ENCODE assay signal across 8 mouse cellular contexts in the genomic region with DNA sequence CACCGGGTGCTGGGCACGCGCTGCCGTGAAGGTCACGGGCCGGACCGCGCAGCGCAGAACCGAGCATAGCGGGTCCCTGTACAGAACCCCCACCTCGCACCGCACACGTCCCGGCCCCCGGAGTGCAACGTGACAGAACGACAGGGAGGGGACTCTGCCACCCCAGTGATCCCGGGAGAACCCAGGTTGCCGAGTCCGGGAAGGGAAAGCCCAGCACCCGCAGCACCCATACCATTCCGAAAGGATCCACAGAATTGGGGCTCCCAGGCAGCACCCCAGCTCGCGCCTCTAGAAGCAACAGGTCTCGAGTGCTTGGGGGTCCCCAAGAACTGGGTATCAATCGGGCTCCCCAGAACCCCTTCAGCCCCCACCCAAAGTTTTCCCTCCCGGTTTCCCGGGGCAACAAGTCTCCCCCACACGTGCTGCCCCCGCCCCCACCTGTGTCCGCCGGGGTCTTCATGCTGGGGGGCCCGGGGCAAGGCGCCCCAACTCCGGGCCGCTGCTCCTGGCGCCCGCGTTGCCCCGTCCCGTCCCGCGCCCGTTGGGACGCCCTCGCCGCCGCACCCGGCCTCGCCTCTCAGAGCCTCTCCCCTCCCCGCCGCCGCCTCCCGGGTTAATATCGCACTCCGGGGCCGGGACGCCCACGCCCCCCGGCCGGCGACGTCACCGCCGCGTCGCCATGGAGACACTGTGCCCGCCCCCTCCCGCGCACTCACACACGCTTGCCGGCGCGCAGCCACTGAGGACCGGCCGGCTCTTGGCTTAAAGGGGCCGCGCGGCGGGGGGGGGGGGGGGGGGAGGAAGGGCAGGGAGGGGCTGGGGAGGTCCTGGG. TPM values are rescaled to one million over a fixed set of nuclear protein-coding genes. Genes with fewer than 3 reads are reported as not detected.
A peak's percentile ranks its signal among the peaks of the same experiment; 100 is the strongest.
DNase-seq lines count a peak whose midpoint lies in the region; ATAC-seq lines count a peak whose summit lies in the region.

Erf (minus strand) TSS at position 621 of the 832 bp plus-strand sequence.

- DNase-seq in adrenal gland, adult (ENCODE audit: inconsistent age in 2 of 2, low spot score in 1 of 2) = peak; percentile 97 to 99
- DNase-seq in embryo, embryonic 10.5 days (ENCODE audit: low spot score) = peak; percentile 94
- DNase-seq in gastrocnemius, postnatal 14 days = peak; percentile 94
- DNase-seq in left cerebral cortex, adult 9 months (ENCODE audit: low spot score in 2 of 2) = peak; percentile 85 to 96
- peak; percentile 93 to 96 for DNase-seq in right cerebral cortex, adult 2 months (ENCODE audit: low spot score in 2 of 2)
- peak; percentile 95 for DNase-seq in urinary bladder, postnatal 14 days (ENCODE audit: low spot score)

- ATAC-seq in inflammation-experienced regulatory T-cells, adult 6 months = peak; percentile 89

- peaks cover 51% of the 10 kb centered on the region for H3K4me1 ChIP-seq in megakaryocyte, embryonic 14.5 days

- intact Hi-C loops in gastrocnemius, postnatal 14 days (cut with DNase I; ENCODE audit: low total_unique reads) = no loop called here

- H3K36me3 ChIP-seq in megakaryocyte, embryonic 14.5 days (replicated peaks; ENCODE audit: low read length) = peaks cover 10% of the 10 kb centered on the region

- peaks cover 9% of the 10 kb centered on the region for H3K27me3 ChIP-seq in megakaryocyte, embryonic 14.5 days (replicated peaks)

- H3K9me3 ChIP-seq in megakaryocyte, embryonic 14.5 days = no peaks in the 10 kb centered on the region

- peak within 1 kb of the TSS; percentile 97 for H3K4me3 ChIP-seq in megakaryocyte, embryonic 14.5 days (replicated peaks)

RNA-seq across cellular contexts. Expression of gene Erf, which starts in this region (rescaled TPM):
- 10 to 100 TPM in 1 of 2 experiments, 1 to 10 TPM in 1; 9.8 to 11.8 TPM for total RNA-seq in gastrocnemius, postnatal 14 days (2021)
- polyA plus RNA-seq in inflammation-experienced regulatory T-cells, adult 6 months (2017; shearing (Covaris generic)) = under 1 TPM; 0.34 to 0.70 (median 0.38) TPM
- 44.8 and 66.8 TPM in 2 replicates for polyA plus RNA-seq in megakaryocyte, embryonic 14.5 days (2012; ENCODE audit: insufficient read depth, low replicate concordance)

Comparison
In these comparisons a context has a peak if more than half of its experiments do, and no peak if none do; other contexts are left out.
1. Peak in every context shown above with its lines: DNase-seq, ATAC-seq and H3K4me3 ChIP-seq.
2. RNA of gene Erf (polyA plus RNA-seq): 44.8 to 66.8 TPM in megakaryocyte, embryonic 14.5 days; 0.34 to 0.70 TPM in inflammation-experienced regulatory T-cells, adult 6 months; every median in the first group is over 10 times any median in the second.
3. Peak in ATAC-seq in inflammation-experienced regulatory T-cells, adult 6 months; RNA of the gene not detected or under 1 TPM.